Mouse (Mus musculus) heart, adult 9 months (tissue): ENCODE data around the gene Hyal2.
A peak's percentile ranks its signal among the peaks of the same experiment; 100 is the strongest.
"Not testable (repeated sequence)": the region's sequence is repeated elsewhere in the genome, so short reads cannot be mapped to it uniquely, and the experiment has no call there.

Experiments
- DNase-seq, 2 experiments: peaks; one replicate each; pipeline ENCODE4 v3.0.0; 2022; ENCODE audit warnings: low spot score in 2 of 2

The Hyal2 gene

GRCm38 (mm10) chr9:107545602-107546001, 22.1 kb upstream of the Hyal2 start:
- DNase-seq, result peak in 1 of 2 experiments; percentile 65

GRCm38 (mm10) chr9:107547026-107547425, 20.7 kb upstream of the Hyal2 start, which contains the start of gene Zmynd10:
TSS of gene Zmynd10 (plus strand) at chr9:107547298.
- peak; percentile 84 to 89 for DNase-seq

- DNase-seq, result no peak
Measured at GRCm38 (mm10) chr9:107547957-107548356, 19.8 kb upstream of the Hyal2 start.

GRCm38 (mm10) chr9:107548820-107549219, 18.9 kb upstream of the Hyal2 start:
- DNase-seq, result no peak

- DNase-seq, result no peak
Measured at GRCm38 (mm10) chr9:107549297-107550074, 18.3 kb upstream of the Hyal2 start.

- no peak for DNase-seq
Measured at GRCm38 (mm10) chr9:107550491-107551116, 17.1 kb upstream of the Hyal2 start.

- DNase-seq, result peak; percentile 79 to 80
Measured at GRCm38 (mm10) chr9:107551117-107551889, 16.4 kb upstream of the Hyal2 start, which contains the start of gene Rassf1. TSS of gene Rassf1 (plus strand) at chr9:107551555.

- no peak for DNase-seq
Measured at GRCm38 (mm10) chr9:107551890-107552355, 15.8 kb upstream of the Hyal2 start.

GRCm38 (mm10) chr9:107552690-107553393, 14.9 kb upstream of the Hyal2 start:
- DNase-seq, result no peak

GRCm38 (mm10) chr9:107553541-107554318, 14.0 kb upstream of the Hyal2 start:
- no peak for DNase-seq

- peak; percentile 94 to 96 for DNase-seq
Measured at GRCm38 (mm10) chr9:107554319-107554825, 13.4 kb upstream of the Hyal2 start.

- DNase-seq, result peak; percentile 89 to 90
Measured at GRCm38 (mm10) chr9:107555031-107555457, 12.7 kb upstream of the Hyal2 start.

- no peak for DNase-seq
Measured at GRCm38 (mm10) chr9:107555701-107556100, 12.0 kb upstream of the Hyal2 start.

GRCm38 (mm10) chr9:107556346-107556745, 11.4 kb upstream of the Hyal2 start:
- no peak for DNase-seq

- peak; percentile 96 to 98 for DNase-seq
Measured at GRCm38 (mm10) chr9:107563029-107563581, 4.6 kb upstream of the Hyal2 start, which contains the start of gene Tusc2. TSS of gene Tusc2 (plus strand) at chr9:107563255.

- DNase-seq, result not testable (repeated sequence)
Measured at GRCm38 (mm10) chr9:107565556-107565955, 2.2 kb upstream of the Hyal2 start.

GRCm38 (mm10) chr9:107566041-107566709, 1.6 kb upstream of the Hyal2 start:
- peak; percentile 77 to 81 for DNase-seq

GRCm38 (mm10) chr9:107566855-107567254, 890 bp upstream of the Hyal2 start:
- DNase-seq, result peak; percentile 81 to 92
